In the genomic region with DNA sequence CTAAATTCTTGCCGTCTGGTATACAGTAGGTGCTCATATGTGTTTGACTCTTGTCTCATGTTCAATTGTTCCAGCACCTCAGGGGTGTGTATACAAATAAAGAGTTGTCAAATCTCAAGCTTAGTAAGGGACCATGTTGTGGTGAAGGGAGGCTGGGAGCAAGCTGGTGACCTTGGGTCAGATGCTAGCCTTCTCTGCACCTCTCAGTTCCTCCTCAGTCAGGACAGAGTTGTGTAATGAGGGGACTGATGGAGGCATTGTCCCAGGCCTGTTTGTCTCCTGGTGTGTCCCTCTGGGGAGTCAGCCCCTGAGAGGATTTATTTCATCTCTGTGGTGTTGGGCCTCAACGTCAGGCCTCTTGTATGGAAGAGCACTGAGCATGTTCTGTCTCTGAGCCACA, we compare ENCODE assay signal across 36 mouse cellular contexts. TPM values are rescaled to one million over a fixed set of nuclear protein-coding genes. Genes with fewer than 3 reads are reported as not detected.
DNase-seq lines count a peak whose midpoint lies in the region; ATAC-seq and TF ChIP-seq lines count a peak whose summit lies in the region.
"Had no signal": no experiment of that assay in that cellular context is flagged by ENCODE, and none has a peak within 500 bp of the region (broad histone marks: within the 10 kb centered on the region; RNA-seq: fewer than 3 reads in every experiment).

No protein-coding gene starts in this region.

- WGBS in liver, adult 2 months = 77% methylated on average over 2 of the region's 2 CpGs
- WGBS in liver, embryonic 11.5 days = 82% methylated on average over 2 of the region's 2 CpGs

- no peak for TF ChIP-seq CTCF in liver, adult 2 months (IDR thresholded peaks at IDR 0.05; ENCODE audit: low read depth, low read length)

- H3K9me3 ChIP-seq in liver, embryonic 11.5 days (ENCODE audit: control insufficient read depth, low read length) = no peaks in the 10 kb centered on the region
- H3K9me3 ChIP-seq: embryonic facial prominence, embryonic 10.5 days; embryonic facial prominence, embryonic 13.5 days; forebrain, embryonic 12.5 days; forebrain, embryonic 15.5 days; hindbrain, embryonic 13.5 days had no signal

- no peak overlapping the region for H3K27ac ChIP-seq in liver, adult 2 months (replicated peaks; ENCODE audit: insufficient read depth, low read depth, low read length)
- no peak overlapping the region for H3K27ac ChIP-seq in liver, embryonic 11.5 days (ENCODE audit: low read depth, low read length)
- H3K27ac ChIP-seq: embryonic facial prominence, embryonic 10.5 days; embryonic facial prominence, embryonic 13.5 days; forebrain, embryonic 12.5 days; forebrain, embryonic 15.5 days; hindbrain, embryonic 13.5 days; hindbrain, postnatal 0 days had no signal

- no peak for TF ChIP-seq POLR2A in liver, adult 2 months (IDR thresholded peaks at IDR 0.05; ENCODE audit: extremely low read depth, insufficient read depth, low read length)
- no peak for TF ChIP-seq POLR2A in myocyte (IDR thresholded peaks at IDR 0.05; ENCODE audit: insufficient read length, low read depth)

- no peaks in the 10 kb centered on the region; the same call in 1 of the 2 replicates for H3K36me3 ChIP-seq in liver, adult 2 months (ENCODE audit: control insufficient read depth, insufficient read depth, low read length)
- H3K36me3 ChIP-seq in liver, embryonic 11.5 days (ENCODE audit: control insufficient read depth, insufficient read depth, low read length) = no peaks in the 10 kb centered on the region; the same call in 1 of the 2 replicates
- H3K36me3 ChIP-seq in myocyte (ENCODE audit: control insufficient read depth, insufficient read depth) = peaks cover 20% of the 10 kb centered on the region
- H3K36me3 ChIP-seq: embryonic facial prominence, embryonic 10.5 days; forebrain, embryonic 12.5 days; forebrain, embryonic 15.5 days; hindbrain, embryonic 13.5 days had no signal

- peak; percentile 20 for DNase-seq in liver, adult 2 months (ENCODE audit: extremely low read depth, low read depth, low spot score)
- DNase-seq in liver, embryonic 11.5 days (ENCODE audit: low spot score) = no peak
- DNase-seq in monocyte, adult 2 months (ENCODE audit: low read depth in 1 of 2, low spot score in 2 of 2) = peak; percentile 5 to 31
- no peak for DNase-seq in cerebellum, postnatal 4 days (ENCODE audit: low spot score in 2 of 2)
- DNase-seq: adrenal gland, postnatal 10 days; adrenal gland, postnatal 36 days; B cell, adult 2 months; cerebellum, adult 2 months; cerebellum, adult 9-11 months; cerebellum, postnatal 25 days; embryo, embryonic 11 days; gastrocnemius, postnatal 10 days; gastrocnemius, postnatal 36 days; heart, adult 11 months had no signal

- H3ac ChIP-seq in myocyte (ENCODE audit: control insufficient read depth, insufficient read length) = no peak overlapping the region

- no peak overlapping the region for H3K9ac ChIP-seq in liver, adult 2 months (ENCODE audit: low read depth, low read length)
- H3K9ac ChIP-seq in liver, embryonic 11.5 days (ENCODE audit: low read depth, low read length) = no peak overlapping the region
- H3K9ac ChIP-seq: embryonic facial prominence, embryonic 13.5 days; forebrain, embryonic 12.5 days; forebrain, embryonic 15.5 days; hindbrain, embryonic 13.5 days had no signal

- no peak for ATAC-seq in liver, embryonic 11.5 days (replicated peaks; ENCODE audit: low FRiP score)
- ATAC-seq in monocyte, adult 5-6 weeks (replicated peaks; ENCODE audit: insufficient number of reproducible peaks, low FRiP score, low TSS enrichment, poor library complexity, severe bottlenecking) = no peak
- ATAC-seq: forebrain, embryonic 15.5 days; hindbrain, postnatal 0 days; inflammation-experienced regulatory T-cells, adult 6 months; Patski had no signal

- no peaks in the 10 kb centered on the region for H3K27me3 ChIP-seq in liver, adult 2 months (ENCODE audit: control insufficient read depth, insufficient read depth, low read length)
- H3K27me3 ChIP-seq in liver, embryonic 11.5 days (replicated peaks; ENCODE audit: control insufficient read depth, insufficient read depth, low read length) = no peaks in the 10 kb centered on the region
- no peaks in the 10 kb centered on the region for H3K27me3 ChIP-seq in myocyte (ENCODE audit: control insufficient read depth, insufficient read depth, insufficient read length)
- H3K27me3 ChIP-seq: CH12.LX; embryonic facial prominence, embryonic 13.5 days; forebrain, embryonic 12.5 days; forebrain, embryonic 15.5 days; hindbrain, embryonic 13.5 days; Patski had no signal

- no peak overlapping the region for H3K4me3 ChIP-seq in liver, adult 2 months (ENCODE audit: insufficient read depth, low read depth, low read length)
- H3K4me3 ChIP-seq in liver, embryonic 11.5 days (ENCODE audit: low read depth, low read length) = no peak overlapping the region
- no peak overlapping the region for H3K4me3 ChIP-seq in myocyte
- H3K4me3 ChIP-seq: embryonic facial prominence, embryonic 10.5 days; embryonic facial prominence, embryonic 13.5 days; erythroblast, embryonic 14.5 days; forebrain, embryonic 12.5 days; forebrain, embryonic 15.5 days; hindbrain, embryonic 13.5 days had no signal

- H3K4me2 ChIP-seq in liver, embryonic 11.5 days = no peak overlapping the region
- no peak overlapping the region for H3K4me2 ChIP-seq in myocyte (ENCODE audit: low read depth)
- H3K4me2 ChIP-seq: embryonic facial prominence, embryonic 13.5 days; forebrain, embryonic 12.5 days; forebrain, embryonic 15.5 days; heart, embryonic 11.5 days; hindbrain, embryonic 13.5 days had no signal

- H3K79me2 ChIP-seq in liver, adult 2 months (ENCODE audit: control insufficient read depth, insufficient read depth, low read length) = no peaks in the 10 kb centered on the region
- H3K79me2 ChIP-seq in myocyte (ENCODE audit: control insufficient read depth, insufficient read depth) = no peaks in the 10 kb centered on the region

- H3K4me1 ChIP-seq in liver, adult 2 months (ENCODE audit: control insufficient read depth, insufficient read depth, low read length) = no peaks in the 10 kb centered on the region
- no peaks in the 10 kb centered on the region for H3K4me1 ChIP-seq in liver, embryonic 11.5 days (replicated peaks; ENCODE audit: control insufficient read depth, insufficient read depth, low read length)
- H3K4me1 ChIP-seq: forebrain, embryonic 12.5 days; forebrain, embryonic 15.5 days; hindbrain, embryonic 13.5 days had no signal

TF ChIP-seq in myocyte, 11 proteins besides CTCF, POLR2A, EP300 and RAD21:
- TF ChIP-seq POLR2AphosphoS2 (IDR thresholded peaks at IDR 0.05; ENCODE audit: insufficient read length, low read depth) = peak; percentile 7
- TF ChIP-seq CEBPB (IDR thresholded peaks at IDR 0.05; ENCODE audit: insufficient read depth, poor library complexity, severe bottlenecking) = no peak
TF ChIP-seq in myocyte: peak in this region for 1.

RNA-seq across cellular contexts. Expression of a gene that starts 18.8 kb away (rescaled TPM):
- total RNA-seq in liver, adult 2 months (2014; rRNA removed) = not detected in 2 replicates
- not detected in 2 replicates for polyA plus RNA-seq in liver, adult 2 months (2012; rRNA removed)
- polyA plus RNA-seq in liver, embryonic 11.5 days (2014; fragmentation: Nextera tagmentation; extraction: Ambion mirVana) = not detected in 2 replicates
- not detected in 3 replicates for total RNA-seq in monocyte, adult 5-6 weeks (2017)
- not detected for polyA plus RNA-seq in myocyte (2012; fragmentation: generic; extraction: Trizol)
- total RNA-seq: adrenal gland, adult 18-20 months; adrenal gland, postnatal 10 days; adrenal gland, postnatal 36 days; CH12.LX; G1E; gastrocnemius, adult 18-20 months; gastrocnemius, postnatal 10 days; gastrocnemius, postnatal 36 days; heart, adult 8-10 months; heart, postnatal 25 days; hematopoietic stem cell, adult 5-6 weeks; hindbrain, postnatal 0 days had no signal
- polyA plus RNA-seq: cerebellum, adult 2 months; cortical plate, adult 2 months; embryonic facial prominence, embryonic 10.5 days; embryonic facial prominence, embryonic 13.5 days; erythroblast, embryonic 14.5 days; forebrain, embryonic 12.5 days; forebrain, embryonic 15.5 days; G1E; heart, embryonic 11.5 days; heart, embryonic 14.5 days; heart, postnatal 0 days; hindbrain, embryonic 13.5 days; hindbrain, postnatal 0 days; inflammation-experienced regulatory T-cells, adult 6 months; Patski had no signal

RNA-seq across cellular contexts. Expression of a gene that starts 27.7 kb away (rescaled TPM):
- total RNA-seq in liver, adult 2 months (2014; rRNA removed) = 2.9 and 4.4 TPM in 2 replicates
- polyA plus RNA-seq in liver, adult 2 months (2012; rRNA removed) = 4.0 and 4.7 TPM in 2 replicates
- 9.0 and 10.2 TPM in 2 replicates for polyA plus RNA-seq in liver, embryonic 11.5 days (2014; fragmentation: Nextera tagmentation; extraction: Ambion mirVana)
- 5.0 to 42.9 TPM (median 14.7 TPM) in 3 replicates for total RNA-seq in monocyte, adult 5-6 weeks (2017)
- 19.5 TPM for polyA plus RNA-seq in myocyte (2012; fragmentation: generic; extraction: Trizol)

RNA-seq across cellular contexts. Expression of a gene that starts 36.0 kb away (rescaled TPM):
- not detected in 2 replicates for total RNA-seq in liver, adult 2 months (2014; rRNA removed)
- polyA plus RNA-seq in liver, adult 2 months (2012; rRNA removed) = not detected in 2 replicates
- polyA plus RNA-seq in liver, embryonic 11.5 days (2014; fragmentation: Nextera tagmentation; extraction: Ambion mirVana) = not detected in 2 replicates
- total RNA-seq in monocyte, adult 5-6 weeks (2017) = not detected in 3 replicates
- not detected for polyA plus RNA-seq in myocyte (2012; fragmentation: generic; extraction: Trizol)
- total RNA-seq: adrenal gland, adult 18-20 months; adrenal gland, postnatal 10 days; adrenal gland, postnatal 36 days; CH12.LX; G1E; gastrocnemius, adult 18-20 months; gastrocnemius, postnatal 10 days; gastrocnemius, postnatal 36 days; heart, adult 8-10 months; heart, postnatal 25 days; hematopoietic stem cell, adult 5-6 weeks; hindbrain, postnatal 0 days had no signal
- polyA plus RNA-seq: cerebellum, adult 2 months; cortical plate, adult 2 months; embryonic facial prominence, embryonic 10.5 days; embryonic facial prominence, embryonic 13.5 days; erythroblast, embryonic 14.5 days; forebrain, embryonic 12.5 days; forebrain, embryonic 15.5 days; G1E; heart, embryonic 11.5 days; heart, embryonic 14.5 days; heart, postnatal 0 days; hindbrain, embryonic 13.5 days; hindbrain, postnatal 0 days; inflammation-experienced regulatory T-cells, adult 6 months; Patski had no signal

RNA-seq across cellular contexts. Expression of a gene that starts 41.7 kb away (rescaled TPM):
- 79.7 and 82.6 TPM in 2 replicates for total RNA-seq in liver, adult 2 months (2014; rRNA removed)
- 31.6 and 33.4 TPM in 2 replicates for polyA plus RNA-seq in liver, adult 2 months (2012; rRNA removed)
- 191 and 204 TPM in 2 replicates for polyA plus RNA-seq in liver, embryonic 11.5 days (2014; fragmentation: Nextera tagmentation; extraction: Ambion mirVana)
- total RNA-seq in monocyte, adult 5-6 weeks (2017) = 72.4 to 128 TPM (median 93.3 TPM) in 3 replicates
- polyA plus RNA-seq in myocyte (2012; fragmentation: generic; extraction: Trizol) = 447 TPM

Comparison
In these comparisons a context has a peak if more than half of its experiments do, and no peak if none do; other contexts are left out.
1. DNase-seq: peak in liver, adult 2 months (single experiment) and monocyte, adult 2 months (2 of 2); none in liver, embryonic 11.5 days (single experiment) and cerebellum, postnatal 4 days (0 of 2).